Mouse (Mus musculus): ENCODE measurements around the gene D11Wsu47e. TPM values are rescaled to one million over a fixed set of nuclear protein-coding genes. Genes with fewer than 3 reads are reported as not detected.
A peak's percentile ranks its signal among the peaks of the same experiment; 100 is the strongest.

D11Wsu47e gene
- total RNA-seq, 1 experiment: 38.5 TPM

DNA sequence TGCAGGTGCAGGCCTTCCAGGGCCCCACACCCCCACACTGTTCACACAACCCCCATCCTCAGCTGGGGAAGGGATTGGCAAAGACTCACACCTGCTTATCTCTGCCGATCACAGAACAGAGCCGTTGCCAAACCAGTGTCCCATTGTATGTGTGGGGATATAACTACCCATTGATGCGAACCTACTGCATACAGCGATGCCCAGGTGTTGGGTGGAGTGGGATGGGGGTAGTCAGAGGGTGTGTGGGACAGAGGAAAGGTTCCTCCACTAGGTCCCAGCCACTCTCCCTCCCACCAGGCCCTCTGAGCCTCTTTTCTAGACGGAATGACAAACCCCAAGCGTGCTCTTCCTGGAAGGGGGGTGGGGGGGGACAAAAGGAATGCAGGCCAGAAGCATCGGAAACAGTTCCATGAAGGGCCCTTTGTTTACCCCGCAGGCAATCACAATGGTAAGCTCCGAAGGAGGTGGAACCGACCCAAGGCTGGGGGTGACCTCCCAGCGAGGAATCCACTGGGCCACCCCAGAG, 25.6 kb downstream of the D11Wsu47e start, which contains the start of gene Cpsf4l:
TSS of gene Cpsf4l (minus strand) at position 287 of the 526 bp plus-strand sequence.
- Histone ChIP-seq H3K4me3 (ENCODE audit: insufficient read depth in 1 of 2, low read depth in 1 of 2, low read length in 2 of 2, poor library complexity in 1 of 2, severe bottlenecking in 1 of 2) (peak within 1 kb of the TSS; percentile 46 to 62), H3K4me1 (ENCODE audit: control insufficient read depth in 2 of 2, insufficient read depth in 2 of 2, low read length in 2 of 2, poor library complexity in 1 of 2) (peaks cover 5 to 18% of the 10 kb centered on the region in 2 experiments; a peak in 3 of 4 replicates), H3K36me3 (ENCODE audit: control insufficient read depth, insufficient read depth, low read length, poor library complexity, severe bottlenecking) (no peaks in the 10 kb centered on the region; the same call in 1 of the 2 replicates), H3K9me3 (ENCODE audit: control insufficient read depth, insufficient read depth, low read depth, low read length) (no peaks in the 10 kb centered on the region), H3K27ac (ENCODE audit: insufficient read depth, low read depth, low read length, poor library complexity, severe bottlenecking) (peak within 1 kb of the TSS; percentile 99), H3K9ac (ENCODE audit: insufficient read depth, low read depth, low read length, poor library complexity, severe bottlenecking) (peak within 1 kb of the TSS; percentile 67)
- peak; percentile 90 for DNase-seq (ENCODE audit: low read depth, low spot score)
- TF ChIP-seq MAFK (IDR thresholded peaks at IDR 0.05; ENCODE audit: insufficient read depth, low read depth, low read length) (no peak), HCFC1 (IDR thresholded peaks at IDR 0.05; ENCODE audit: borderline replicate concordance, insufficient read depth, low read length) (no peak), ZNF384 (IDR thresholded peaks at IDR 0.05; ENCODE audit: low read depth, low read length) (no peak), ZC3H11A (IDR thresholded peaks at IDR 0.05; ENCODE audit: borderline replicate concordance, low read depth, low read length) (no peak), CHD2 (IDR thresholded peaks at IDR 0.05; ENCODE audit: low read depth, low read length) (no peak)
- in situ Hi-C loops (cut with MboI; ENCODE audit: low sequenced_read_pairs in 2 of 2, unreplicated experiment in 2 of 2): loop anchor here in 1 of 2 experiments (10.0 kb wide), 1 partner anchor 105 kb away; no protein-coding TSS in a partner anchor

DNA sequence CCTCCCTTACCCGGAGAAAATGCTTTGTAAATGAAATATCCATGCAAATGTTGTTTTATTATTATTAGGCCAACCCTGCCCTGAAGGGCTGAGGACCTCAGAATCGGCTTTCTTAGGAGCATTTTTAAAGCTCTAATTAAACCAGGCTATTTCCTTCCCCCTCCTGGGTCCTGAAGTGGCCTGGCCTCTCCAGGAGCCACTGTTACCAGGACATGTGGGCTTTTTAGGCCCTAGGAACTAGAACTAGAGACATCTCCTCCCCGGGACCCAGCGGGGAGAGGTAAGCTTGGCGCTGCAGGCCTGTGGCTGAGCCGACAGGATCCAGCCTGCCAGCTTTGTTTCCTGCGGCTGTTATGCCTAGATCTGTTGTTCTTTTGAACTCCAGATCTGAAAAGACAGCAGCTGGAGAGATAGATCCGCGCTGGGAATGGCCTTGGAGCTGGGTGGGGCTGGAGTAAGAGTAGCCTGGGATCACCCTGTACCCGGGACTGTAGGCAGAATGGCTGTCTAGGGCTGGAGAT, 26.1 kb downstream of the D11Wsu47e start:
- peak; percentile 88 for DNase-seq (ENCODE audit: low read depth, low spot score)
- Histone ChIP-seq H3K27ac (ENCODE audit: insufficient read depth, low read depth, low read length, poor library complexity, severe bottlenecking) (peak overlapping the region; percentile 99), H3K4me3 (ENCODE audit: insufficient read depth in 1 of 2, low read depth in 1 of 2, low read length in 2 of 2, poor library complexity in 1 of 2, severe bottlenecking in 1 of 2) (peak overlapping the region; percentile 20 to 50), H3K9me3 (ENCODE audit: control insufficient read depth, insufficient read depth, low read depth, low read length) (no peaks in the 10 kb centered on the region), H3K36me3 (ENCODE audit: control insufficient read depth, insufficient read depth, low read length, poor library complexity, severe bottlenecking) (no peaks in the 10 kb centered on the region; the same call in 1 of the 2 replicates), H3K4me1 (ENCODE audit: control insufficient read depth in 2 of 2, insufficient read depth in 2 of 2, low read length in 2 of 2, poor library complexity in 1 of 2) (peaks cover 5 to 23% of the 10 kb centered on the region in 2 experiments; a peak in 3 of 4 replicates), H3K9ac (ENCODE audit: insufficient read depth, low read depth, low read length, poor library complexity, severe bottlenecking) (peak overlapping the region; percentile 67)
- in situ Hi-C loops (cut with MboI; ENCODE audit: low sequenced_read_pairs in 2 of 2, unreplicated experiment in 2 of 2): no loop called here
- no peak for TF ChIP-seq MAFK (IDR thresholded peaks at IDR 0.05; ENCODE audit: insufficient read depth, low read depth, low read length)
- TF ChIP-seq CHD2 (IDR thresholded peaks at IDR 0.05; ENCODE audit: low read depth, low read length): no peak
- no peak for TF ChIP-seq HCFC1 (IDR thresholded peaks at IDR 0.05; ENCODE audit: borderline replicate concordance, insufficient read depth, low read length)
- TF ChIP-seq ZNF384 (IDR thresholded peaks at IDR 0.05; ENCODE audit: low read depth, low read length): no peak
- TF ChIP-seq ZC3H11A (IDR thresholded peaks at IDR 0.05; ENCODE audit: borderline replicate concordance, low read depth, low read length): no peak

DNA sequence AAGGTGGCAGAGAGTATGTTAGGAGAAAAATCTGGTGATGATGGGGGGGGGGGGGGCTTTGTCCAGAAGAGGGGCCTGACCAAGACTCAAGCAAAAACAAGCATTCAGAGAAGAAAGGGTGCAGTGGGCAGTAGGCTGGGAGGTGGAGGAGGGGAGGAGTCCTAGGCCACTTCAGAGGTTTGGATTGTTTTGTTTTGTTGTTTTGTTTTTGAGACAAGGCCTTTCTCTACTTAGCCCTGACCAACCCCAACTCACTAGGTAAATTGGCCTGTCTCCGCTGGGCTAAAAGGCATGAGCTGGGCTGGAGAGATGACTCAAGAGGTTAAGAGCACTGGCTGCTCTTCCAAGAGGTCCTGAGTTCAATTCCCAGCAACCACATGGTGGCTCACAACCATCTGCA, 26.8 kb downstream of the D11Wsu47e start:
- in situ Hi-C loops (cut with MboI; ENCODE audit: low sequenced_read_pairs in 2 of 2, unreplicated experiment in 2 of 2): no loop called here
- peak overlapping the region; percentile 99 for H3K27ac ChIP-seq (ENCODE audit: insufficient read depth, low read depth, low read length, poor library complexity, severe bottlenecking)
- H3K9me3 ChIP-seq (ENCODE audit: control insufficient read depth, insufficient read depth, low read depth, low read length): no peaks in the 10 kb centered on the region
- no peak for DNase-seq (ENCODE audit: low read depth, low spot score)
- H3K36me3 ChIP-seq (ENCODE audit: control insufficient read depth, insufficient read depth, low read length, poor library complexity, severe bottlenecking): no peaks in the 10 kb centered on the region; the same call in 1 of the 2 replicates
- peak overlapping the region; percentile 67 for H3K9ac ChIP-seq (ENCODE audit: insufficient read depth, low read depth, low read length, poor library complexity, severe bottlenecking)
- TF ChIP-seq CHD2 (IDR thresholded peaks at IDR 0.05; ENCODE audit: low read depth, low read length) (no peak), ZNF384 (IDR thresholded peaks at IDR 0.05; ENCODE audit: low read depth, low read length) (no peak), ZC3H11A (IDR thresholded peaks at IDR 0.05; ENCODE audit: borderline replicate concordance, low read depth, low read length) (no peak), MAFK (IDR thresholded peaks at IDR 0.05; ENCODE audit: insufficient read depth, low read depth, low read length) (no peak), HCFC1 (IDR thresholded peaks at IDR 0.05; ENCODE audit: borderline replicate concordance, insufficient read depth, low read length) (no peak)
- H3K4me1 ChIP-seq (ENCODE audit: control insufficient read depth in 2 of 2, insufficient read depth in 2 of 2, low read length in 2 of 2, poor library complexity in 1 of 2): peaks cover 5 to 23% of the 10 kb centered on the region in 2 experiments; a peak in 3 of 4 replicates
- peak overlapping the region in 1 of 2 experiments; percentile 50; a peak in 2 of 4 replicates for H3K4me3 ChIP-seq (ENCODE audit: insufficient read depth in 1 of 2, low read depth in 1 of 2, low read length in 2 of 2, poor library complexity in 1 of 2, severe bottlenecking in 1 of 2)

- in situ Hi-C loops (cut with MboI; ENCODE audit: low sequenced_read_pairs in 2 of 2, unreplicated experiment in 2 of 2): no loop called here
- no peak for DNase-seq (ENCODE audit: low read depth, low spot score)
- H3K27ac ChIP-seq (ENCODE audit: insufficient read depth, low read depth, low read length, poor library complexity, severe bottlenecking): no peak overlapping the region
- H3K9ac ChIP-seq (ENCODE audit: insufficient read depth, low read depth, low read length, poor library complexity, severe bottlenecking): no peak overlapping the region
- H3K36me3 ChIP-seq (ENCODE audit: control insufficient read depth, insufficient read depth, low read length, poor library complexity, severe bottlenecking): no peaks in the 10 kb centered on the region
- TF ChIP-seq HCFC1 (IDR thresholded peaks at IDR 0.05; ENCODE audit: borderline replicate concordance, insufficient read depth, low read length): no peak
- TF ChIP-seq ZC3H11A (IDR thresholded peaks at IDR 0.05; ENCODE audit: borderline replicate concordance, low read depth, low read length): no peak
- no peak for TF ChIP-seq CHD2 (IDR thresholded peaks at IDR 0.05; ENCODE audit: low read depth, low read length)
- TF ChIP-seq MAFK (IDR thresholded peaks at IDR 0.05; ENCODE audit: insufficient read depth, low read depth, low read length): no peak
- TF ChIP-seq ZNF384 (IDR thresholded peaks at IDR 0.05; ENCODE audit: low read depth, low read length): no peak
- no peaks in the 10 kb centered on the region for H3K9me3 ChIP-seq (ENCODE audit: control insufficient read depth, insufficient read depth, low read depth, low read length)
- peaks cover 5 to 20% of the 10 kb centered on the region in 2 experiments; a peak in 3 of 4 replicates for H3K4me1 ChIP-seq (ENCODE audit: control insufficient read depth in 2 of 2, insufficient read depth in 2 of 2, low read length in 2 of 2, poor library complexity in 1 of 2)
- no peak overlapping the region for H3K4me3 ChIP-seq (ENCODE audit: insufficient read depth in 1 of 2, low read depth in 1 of 2, low read length in 2 of 2, poor library complexity in 1 of 2, severe bottlenecking in 1 of 2)
Observed at GRCm38 (mm10) chr11:113715078-113715674, 31.0 kb downstream of the D11Wsu47e start.

All from ES-E14 (cell line).